Mouse (Mus musculus): ENCODE measurements at regions not wholly inside any gene's neighbourhood (a gene's known extent, or its start where the extent isn't known, plus 50 kb on each side); places are given as distances from the start of the nearest gene placed in this dataset.

GRCm38 (mm10) chr9:47467815-47468214 is 62.2 kb upstream of the Cadm1 start:
- Histone ChIP-seq H3K27me3 (ENCODE audit: control insufficient read depth, insufficient read depth, low read length) (no peaks in the 10 kb centered on the region), H3K4me1 (replicated peaks; ENCODE audit: control insufficient read depth, insufficient read depth, low read length) (no peaks in the 10 kb centered on the region), H3K36me3 (ENCODE audit: control insufficient read depth, insufficient read depth, low read length) (no peaks in the 10 kb centered on the region), H3K9me3 (ENCODE audit: control insufficient read depth, low read length) (no peaks in the 10 kb centered on the region), H3K4me3 (ENCODE audit: low read depth, low read length) (no peak overlapping the region), H3K9ac (ENCODE audit: low read depth, low read length) (no peak overlapping the region), H3K4me2 (replicated peaks; ENCODE audit: low read depth, low read length) (no peak overlapping the region), H3K27ac (ENCODE audit: low read depth, low read length) (0 out of 2 replicates have a peak overlapping the region, but pooled peaks have one; percentile 3)
- DNase-seq (ENCODE audit: low spot score) (no peak), ATAC-seq (ENCODE audit: low FRiP score) (no peak)
- WGBS, result 81% methylated on average over 9 of the region's 9 CpGs

DNA sequence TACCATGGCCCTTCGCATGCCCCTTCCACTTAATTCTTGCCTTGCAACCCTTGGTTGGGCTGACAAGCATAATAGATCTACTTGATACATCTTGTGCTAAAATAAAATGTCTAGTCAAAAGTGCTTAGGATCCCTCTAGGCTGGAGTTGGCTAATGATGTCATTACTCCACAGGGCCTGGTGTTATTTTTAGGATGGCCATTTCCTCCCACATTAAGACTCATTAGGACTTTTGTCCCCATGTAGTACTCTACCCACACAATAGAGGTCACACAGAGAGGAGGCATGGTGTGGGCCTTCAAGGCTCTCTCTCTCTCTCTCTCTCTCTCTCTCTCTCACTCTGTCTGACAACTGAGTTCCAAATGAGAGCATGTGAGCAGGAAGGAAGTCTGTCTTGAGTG is 60.4 kb upstream of the Cadm1 start:
- Histone ChIP-seq H3K4me2 (replicated peaks; ENCODE audit: low read depth, low read length) (no peak overlapping the region), H3K27me3 (ENCODE audit: control insufficient read depth, insufficient read depth, low read length) (no peaks in the 10 kb centered on the region), H3K27ac (ENCODE audit: low read depth, low read length) (no peak overlapping the region), H3K4me3 (ENCODE audit: low read depth, low read length) (no peak overlapping the region), H3K9me3 (ENCODE audit: control insufficient read depth, low read length) (no peaks in the 10 kb centered on the region), H3K4me1 (replicated peaks; ENCODE audit: control insufficient read depth, insufficient read depth, low read length) (no peaks in the 10 kb centered on the region), H3K9ac (ENCODE audit: low read depth, low read length) (no peak overlapping the region), H3K36me3 (ENCODE audit: control insufficient read depth, insufficient read depth, low read length) (no peaks in the 10 kb centered on the region)
- WGBS, result 86% methylated on average over 1 of the region's 1 CpGs
- DNase-seq (ENCODE audit: low spot score), result no peak
- ATAC-seq (ENCODE audit: low FRiP score), result no peak

GRCm38 (mm10) chr9:47470741-47471140 is 59.2 kb upstream of the Cadm1 start:
- Histone ChIP-seq H3K27ac (ENCODE audit: low read depth, low read length) (no peak overlapping the region), H3K4me3 (ENCODE audit: low read depth, low read length) (no peak overlapping the region), H3K9me3 (ENCODE audit: control insufficient read depth, low read length) (no peaks in the 10 kb centered on the region), H3K9ac (ENCODE audit: low read depth, low read length) (no peak overlapping the region), H3K27me3 (ENCODE audit: control insufficient read depth, insufficient read depth, low read length) (no peaks in the 10 kb centered on the region), H3K4me1 (replicated peaks; ENCODE audit: control insufficient read depth, insufficient read depth, low read length) (no peaks in the 10 kb centered on the region), H3K36me3 (ENCODE audit: control insufficient read depth, insufficient read depth, low read length) (no peaks in the 10 kb centered on the region), H3K4me2 (replicated peaks; ENCODE audit: low read depth, low read length) (no peak overlapping the region)
- ATAC-seq (ENCODE audit: low FRiP score), result no peak
- WGBS, result 97% methylated on average over 1 of the region's 1 CpGs
- DNase-seq (ENCODE audit: low spot score), result no peak

DNA sequence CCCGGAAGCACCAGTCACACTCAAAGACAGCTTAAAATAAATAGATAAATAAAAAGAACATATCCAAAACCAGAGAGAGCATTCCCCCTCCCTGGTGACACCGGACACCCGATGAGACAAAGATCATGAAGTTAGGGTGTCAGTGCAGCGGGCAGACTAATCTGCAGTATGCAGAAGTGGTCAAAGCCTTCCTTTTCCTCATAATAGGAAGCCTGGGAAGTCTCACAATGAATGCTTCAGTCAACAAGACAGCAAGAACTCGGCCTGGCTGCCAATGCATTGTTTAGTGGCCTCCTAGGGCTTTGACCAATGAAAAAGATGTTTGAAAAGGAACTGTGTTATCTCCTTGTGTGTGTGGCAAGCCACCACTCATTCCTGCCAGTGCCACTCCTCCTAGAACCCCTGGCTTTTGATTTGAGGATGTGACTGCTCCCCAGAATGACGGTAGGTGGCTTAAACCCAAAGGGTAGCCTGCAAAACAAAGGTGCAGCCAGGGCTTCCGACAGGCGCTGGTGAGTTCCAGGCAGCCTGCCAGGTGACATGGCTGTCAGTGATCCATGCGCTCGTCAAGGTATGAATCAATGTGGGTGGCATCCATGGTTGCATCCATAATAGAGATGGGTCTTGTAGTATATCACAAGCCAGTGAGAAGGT is 58.1 kb upstream of the Cadm1 start:
- Histone ChIP-seq H3K4me1 (replicated peaks; ENCODE audit: control insufficient read depth, insufficient read depth, low read length) (no peaks in the 10 kb centered on the region), H3K9ac (ENCODE audit: low read depth, low read length) (no peak overlapping the region), H3K27me3 (ENCODE audit: control insufficient read depth, insufficient read depth, low read length) (no peaks in the 10 kb centered on the region), H3K27ac (ENCODE audit: low read depth, low read length) (no peak overlapping the region), H3K9me3 (ENCODE audit: control insufficient read depth, low read length) (no peaks in the 10 kb centered on the region), H3K36me3 (ENCODE audit: control insufficient read depth, insufficient read depth, low read length) (no peaks in the 10 kb centered on the region), H3K4me2 (replicated peaks; ENCODE audit: low read depth, low read length) (no peak overlapping the region), H3K4me3 (ENCODE audit: low read depth, low read length) (no peak overlapping the region)
- no peak for DNase-seq (ENCODE audit: low spot score)
- 38% methylated on average over 10 of the region's 10 CpGs for WGBS
- no peak for ATAC-seq (ENCODE audit: low FRiP score)

GRCm38 (mm10) chr9:47473776-47474365 is 56.1 kb upstream of the Cadm1 start:
- no peaks in the 10 kb centered on the region for H3K36me3 ChIP-seq (ENCODE audit: control insufficient read depth, insufficient read depth, low read length)
- 88% methylated on average over 5 of the region's 5 CpGs for WGBS
- H3K4me1 ChIP-seq (replicated peaks; ENCODE audit: control insufficient read depth, insufficient read depth, low read length), result no peaks in the 10 kb centered on the region
- no peaks in the 10 kb centered on the region for H3K9me3 ChIP-seq (ENCODE audit: control insufficient read depth, low read length)
- H3K9ac ChIP-seq (ENCODE audit: low read depth, low read length), result no peak overlapping the region
- DNase-seq (ENCODE audit: low spot score), result no peak
- no peak overlapping the region for H3K4me2 ChIP-seq (replicated peaks; ENCODE audit: low read depth, low read length)
- no peak overlapping the region for H3K4me3 ChIP-seq (ENCODE audit: low read depth, low read length)
- no peak overlapping the region for H3K27ac ChIP-seq (ENCODE audit: low read depth, low read length)
- ATAC-seq (ENCODE audit: low FRiP score), result no peak
- no peaks in the 10 kb centered on the region for H3K27me3 ChIP-seq (ENCODE audit: control insufficient read depth, insufficient read depth, low read length)

DNA sequence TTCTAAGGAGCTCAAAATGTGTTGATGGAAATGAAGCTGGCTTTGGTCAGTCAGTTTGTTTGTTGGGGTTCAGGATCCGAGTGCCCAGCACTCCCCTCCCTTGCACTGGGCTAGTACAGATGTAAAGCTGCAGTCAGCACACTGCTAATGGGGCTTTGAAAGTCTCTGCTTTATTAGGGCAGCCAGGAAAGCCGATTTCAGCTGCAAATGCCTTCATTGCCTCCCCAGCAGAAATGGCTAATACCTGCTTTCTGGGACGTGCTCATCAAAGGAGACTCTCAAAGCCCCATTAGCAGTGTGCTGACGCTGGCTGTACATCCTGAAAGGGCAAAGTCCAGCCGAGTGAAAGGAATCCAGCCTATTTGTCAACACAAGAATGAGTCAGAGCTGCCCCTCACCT is 55.2 kb upstream of the Cadm1 start:
- Histone ChIP-seq H3K4me2 (replicated peaks; ENCODE audit: low read depth, low read length) (no peak overlapping the region), H3K27me3 (ENCODE audit: control insufficient read depth, insufficient read depth, low read length) (no peaks in the 10 kb centered on the region), H3K27ac (ENCODE audit: low read depth, low read length) (no peak overlapping the region), H3K36me3 (ENCODE audit: control insufficient read depth, insufficient read depth, low read length) (no peaks in the 10 kb centered on the region), H3K4me3 (ENCODE audit: low read depth, low read length) (no peak overlapping the region), H3K4me1 (replicated peaks; ENCODE audit: control insufficient read depth, insufficient read depth, low read length) (no peaks in the 10 kb centered on the region), H3K9ac (ENCODE audit: low read depth, low read length) (no peak overlapping the region), H3K9me3 (ENCODE audit: control insufficient read depth, low read length) (no peaks in the 10 kb centered on the region)
- DNase-seq (ENCODE audit: low spot score) (no peak), ATAC-seq (ENCODE audit: low FRiP score) (no peak)
- 59% methylated on average over 5 of the region's 5 CpGs for whole genome bisulfite sequencing

DNA sequence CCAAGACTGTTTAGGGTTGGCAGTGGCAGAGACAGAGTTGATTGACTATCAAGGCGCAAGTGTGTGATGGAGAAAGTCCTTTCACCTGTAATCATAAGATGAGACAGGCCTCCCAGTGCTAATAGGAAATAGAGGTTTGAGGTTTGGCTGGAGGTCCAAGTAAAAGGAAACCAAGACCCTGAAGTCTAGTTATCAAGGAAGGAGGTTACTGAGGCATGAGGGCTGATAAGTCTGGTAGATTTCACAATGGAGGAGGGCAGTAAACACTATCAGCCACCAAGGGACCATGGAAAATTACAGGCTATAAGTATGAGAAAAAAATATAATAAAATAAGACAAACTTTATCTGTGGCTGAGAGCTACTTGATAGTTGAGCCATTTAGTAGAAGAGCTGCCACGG is 52.1 kb upstream of the Cadm1 start:
- Histone ChIP-seq H3K4me1 (replicated peaks; ENCODE audit: control insufficient read depth, insufficient read depth, low read length) (no peaks in the 10 kb centered on the region), H3K9ac (ENCODE audit: low read depth, low read length) (no peak overlapping the region), H3K27ac (ENCODE audit: low read depth, low read length) (no peak overlapping the region), H3K9me3 (ENCODE audit: control insufficient read depth, low read length) (no peaks in the 10 kb centered on the region), H3K4me2 (replicated peaks; ENCODE audit: low read depth, low read length) (no peak overlapping the region), H3K36me3 (ENCODE audit: control insufficient read depth, insufficient read depth, low read length) (no peaks in the 10 kb centered on the region), H3K27me3 (ENCODE audit: control insufficient read depth, insufficient read depth, low read length) (no peaks in the 10 kb centered on the region), H3K4me3 (ENCODE audit: low read depth, low read length) (no peak overlapping the region)
- ATAC-seq (ENCODE audit: low FRiP score) (no peak), DNase-seq (ENCODE audit: low spot score) (no peak)
- WGBS, result 86% methylated on average over 2 of the region's 2 CpGs

Data from hindbrain, embryonic 11.5 days (tissue).